Mouse (Mus musculus) brain, embryonic 14.5 days (tissue): ENCODE data around the gene Knstrn.

Source experiments
- CTCF ChIP-seq: fragments of 200-500 bp; IDR thresholded peaks from 2 replicates; pipeline ENCODE4 v1.5.1; 2012; ENCODE audit warnings: inconsistent platforms, mild to moderate bottlenecking, moderate library complexity, borderline replicate concordance; ENCODE audit not compliant: insufficient read depth, insufficient read length; ENCODE audit errors: extremely low read depth
- POLR2A ChIP-seq: fragments of 200-500 bp; IDR thresholded peaks from 2 replicates; pipeline ENCODE4 v1.6.1; 2012; ENCODE audit warnings: mild to moderate bottlenecking, inconsistent platforms, borderline replicate concordance; ENCODE audit not compliant: poor library complexity, insufficient read depth, insufficient read length, severe bottlenecking; ENCODE audit errors: extremely low read depth

DNA sequence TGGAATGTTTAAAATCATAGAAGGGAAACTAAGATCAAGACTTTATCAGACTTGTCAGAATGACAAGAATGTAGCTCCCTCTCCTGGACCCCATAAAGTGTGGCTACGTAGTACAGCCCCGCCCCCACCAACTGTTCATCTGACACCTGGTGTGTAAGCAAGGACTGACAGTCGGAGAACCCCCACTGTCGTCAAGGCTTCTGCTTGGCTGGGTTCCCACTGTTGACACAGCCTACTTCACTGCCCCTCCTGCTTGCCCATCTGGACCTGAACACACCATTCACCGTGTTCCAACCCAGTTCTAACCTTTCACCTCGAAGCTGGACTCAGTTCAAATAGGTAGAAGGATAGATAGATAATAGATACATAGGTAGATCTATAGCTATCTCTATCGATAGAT is 32.4 kb downstream of the Knstrn start:
- TF ChIP-seq POLR2A (no peak), CTCF (no peak)
